Mouse (Mus musculus): Measurements from ENCODE around the gene Prkn. TPM values are rescaled to one million over a fixed set of nuclear protein-coding genes. Genes with fewer than 3 reads are reported as not detected.

The Prkn gene
- total RNA-seq (2012; rRNA removed): 1.6 and 1.7 TPM in 2 replicates

DNA sequence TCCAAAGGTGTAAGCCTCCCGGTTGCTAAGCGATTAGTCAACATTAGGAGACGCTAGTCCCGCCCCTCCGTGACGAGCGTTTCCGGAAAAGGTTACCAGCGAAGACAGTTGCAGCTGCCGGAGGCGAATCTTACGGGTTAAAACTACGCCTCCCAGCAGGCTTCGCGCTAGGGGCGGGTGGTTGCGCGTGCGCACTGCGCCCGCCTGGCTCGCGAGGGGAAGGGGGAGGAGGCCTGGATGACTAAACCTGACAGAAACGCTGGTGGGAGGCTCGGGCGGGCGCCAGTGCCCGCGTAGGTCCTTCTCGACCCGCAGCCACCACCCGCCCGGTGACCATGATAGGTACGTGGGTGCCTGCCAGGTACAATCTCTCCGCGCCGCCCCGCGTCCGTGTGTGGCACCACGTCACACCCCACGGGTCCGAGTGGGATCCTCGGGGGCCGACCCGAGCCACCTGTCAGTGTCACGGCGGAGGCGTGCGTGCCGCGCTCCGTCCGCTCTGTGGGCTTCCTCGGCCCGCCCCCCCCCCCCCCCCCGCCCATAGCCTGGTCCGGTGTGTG is at the start of gene Prkn, which contains the start of gene Pacrg:
TSS of gene Prkn (plus strand) at position 237 of the 560 bp plus-strand sequence.
TSS of gene Pacrg (minus strand) at position 164 of the 560 bp plus-strand sequence.
- H3K9ac ChIP-seq (ENCODE audit: insufficient read depth, low read depth, low read length, poor library complexity, severe bottlenecking): peak within 1 kb of the TSS; percentile 88
- peaks cover 0 to 4% of the 10 kb centered on the region in 2 experiments; a peak in 1 of 4 replicates for H3K4me1 ChIP-seq (ENCODE audit: control insufficient read depth in 2 of 2, insufficient read depth in 2 of 2, low read length in 2 of 2, poor library complexity in 1 of 2)
- peak within 1 kb of the TSS; percentile 66 to 81 for H3K4me3 ChIP-seq (ENCODE audit: insufficient read depth in 1 of 2, low read depth in 1 of 2, low read length in 2 of 2, poor library complexity in 1 of 2, severe bottlenecking in 1 of 2)
- DNase-seq (ENCODE audit: low read depth, low spot score): peak; percentile 98
- no peak within 1 kb of the TSS for H3K27ac ChIP-seq (ENCODE audit: insufficient read depth, low read depth, low read length, poor library complexity, severe bottlenecking)
- TF ChIP-seq HCFC1 (IDR thresholded peaks at IDR 0.05; ENCODE audit: borderline replicate concordance, insufficient read depth, low read length): peak; percentile 93
- no peak for TF ChIP-seq CHD2 (IDR thresholded peaks at IDR 0.05; ENCODE audit: low read depth, low read length)
- no peak for TF ChIP-seq MAFK (IDR thresholded peaks at IDR 0.05; ENCODE audit: insufficient read depth, low read depth, low read length)
- TF ChIP-seq ZNF384 (IDR thresholded peaks at IDR 0.05; ENCODE audit: low read depth, low read length): no peak
- TF ChIP-seq ZC3H11A (IDR thresholded peaks at IDR 0.05; ENCODE audit: borderline replicate concordance, low read depth, low read length): no peak
- no peaks in the 10 kb centered on the region for H3K36me3 ChIP-seq (ENCODE audit: control insufficient read depth, insufficient read depth, low read length, poor library complexity, severe bottlenecking)
- in situ Hi-C loops (cut with MboI; ENCODE audit: low sequenced_read_pairs in 2 of 2, unreplicated experiment in 2 of 2): no loop called here
- no peaks in the 10 kb centered on the region for H3K9me3 ChIP-seq (ENCODE audit: control insufficient read depth, insufficient read depth, low read depth, low read length)

DNA sequence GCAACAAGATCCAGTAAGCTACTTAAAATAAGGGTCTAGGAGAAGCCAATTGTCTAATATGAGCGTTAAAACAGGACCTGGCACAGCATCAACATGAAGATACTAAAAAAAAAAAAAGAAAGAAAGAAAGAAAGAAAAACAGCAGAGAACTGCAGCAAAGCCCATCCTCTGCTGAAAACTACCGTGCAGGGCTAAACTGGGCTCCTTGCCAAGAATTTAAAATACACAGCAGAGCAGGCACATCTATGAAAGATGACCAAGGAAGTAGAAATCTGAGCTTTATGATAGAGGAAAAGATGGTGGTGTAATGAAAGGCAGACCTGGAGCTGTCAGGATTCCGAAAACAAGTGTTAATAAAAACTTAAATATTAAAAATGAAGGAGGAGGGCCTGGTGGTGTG is 48.5 kb upstream of the Prkn start:
- Histone ChIP-seq H3K27ac (ENCODE audit: insufficient read depth, low read depth, low read length, poor library complexity, severe bottlenecking) (no peak overlapping the region), H3K4me1 (ENCODE audit: control insufficient read depth in 2 of 2, insufficient read depth in 2 of 2, low read length in 2 of 2, poor library complexity in 1 of 2) (no peaks in the 10 kb centered on the region), H3K4me3 (ENCODE audit: insufficient read depth in 1 of 2, low read depth in 1 of 2, low read length in 2 of 2, poor library complexity in 1 of 2, severe bottlenecking in 1 of 2) (no peak overlapping the region), H3K9me3 (ENCODE audit: control insufficient read depth, insufficient read depth, low read depth, low read length) (no peaks in the 10 kb centered on the region), H3K9ac (ENCODE audit: insufficient read depth, low read depth, low read length, poor library complexity, severe bottlenecking) (no peak overlapping the region), H3K36me3 (ENCODE audit: control insufficient read depth, insufficient read depth, low read length, poor library complexity, severe bottlenecking) (no peaks in the 10 kb centered on the region)
- TF ChIP-seq MAFK (IDR thresholded peaks at IDR 0.05; ENCODE audit: insufficient read depth, low read depth, low read length): no peak
- TF ChIP-seq ZC3H11A (IDR thresholded peaks at IDR 0.05; ENCODE audit: borderline replicate concordance, low read depth, low read length): no peak
- TF ChIP-seq ZNF384 (IDR thresholded peaks at IDR 0.05; ENCODE audit: low read depth, low read length): no peak
- TF ChIP-seq CHD2 (IDR thresholded peaks at IDR 0.05; ENCODE audit: low read depth, low read length): no peak
- TF ChIP-seq HCFC1 (IDR thresholded peaks at IDR 0.05; ENCODE audit: borderline replicate concordance, insufficient read depth, low read length): no peak
- DNase-seq (ENCODE audit: low read depth, low spot score): no peak
- in situ Hi-C loops (cut with MboI; ENCODE audit: low sequenced_read_pairs in 2 of 2, unreplicated experiment in 2 of 2): no loop called here

DNA sequence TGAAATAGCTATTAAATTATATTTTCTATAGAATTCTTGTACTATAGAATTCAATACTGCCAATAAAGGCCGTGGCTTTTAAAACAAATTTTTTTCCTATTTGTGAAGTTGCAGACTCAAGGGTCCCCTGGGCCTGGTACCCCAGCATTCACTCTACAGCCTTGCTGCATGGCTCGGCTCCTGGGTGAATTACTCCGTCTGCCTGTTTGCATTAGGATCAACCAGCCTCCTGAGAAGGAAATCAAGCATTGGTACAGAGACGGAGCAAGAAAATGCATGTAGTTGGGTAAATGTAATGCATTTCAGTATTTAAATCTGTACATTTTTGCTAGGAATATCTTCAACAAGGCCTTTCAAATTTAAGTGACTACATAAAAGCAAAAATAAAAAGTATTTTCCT is 33.5 kb upstream of the Prkn start:
- Histone ChIP-seq H3K4me3 (ENCODE audit: insufficient read depth in 1 of 2, low read depth in 1 of 2, low read length in 2 of 2, poor library complexity in 1 of 2, severe bottlenecking in 1 of 2) (no peak overlapping the region), H3K36me3 (ENCODE audit: control insufficient read depth, insufficient read depth, low read length, poor library complexity, severe bottlenecking) (no peaks in the 10 kb centered on the region), H3K9ac (ENCODE audit: insufficient read depth, low read depth, low read length, poor library complexity, severe bottlenecking) (no peak overlapping the region), H3K9me3 (ENCODE audit: control insufficient read depth, insufficient read depth, low read depth, low read length) (no peaks in the 10 kb centered on the region), H3K27ac (ENCODE audit: insufficient read depth, low read depth, low read length, poor library complexity, severe bottlenecking) (no peak overlapping the region), H3K4me1 (ENCODE audit: control insufficient read depth in 2 of 2, insufficient read depth in 2 of 2, low read length in 2 of 2, poor library complexity in 1 of 2) (no peaks in the 10 kb centered on the region)
- no peak for DNase-seq (ENCODE audit: low read depth, low spot score)
- no peak for TF ChIP-seq CHD2 (IDR thresholded peaks at IDR 0.05; ENCODE audit: low read depth, low read length)
- in situ Hi-C loops (cut with MboI; ENCODE audit: low sequenced_read_pairs in 2 of 2, unreplicated experiment in 2 of 2): no loop called here

DNA sequence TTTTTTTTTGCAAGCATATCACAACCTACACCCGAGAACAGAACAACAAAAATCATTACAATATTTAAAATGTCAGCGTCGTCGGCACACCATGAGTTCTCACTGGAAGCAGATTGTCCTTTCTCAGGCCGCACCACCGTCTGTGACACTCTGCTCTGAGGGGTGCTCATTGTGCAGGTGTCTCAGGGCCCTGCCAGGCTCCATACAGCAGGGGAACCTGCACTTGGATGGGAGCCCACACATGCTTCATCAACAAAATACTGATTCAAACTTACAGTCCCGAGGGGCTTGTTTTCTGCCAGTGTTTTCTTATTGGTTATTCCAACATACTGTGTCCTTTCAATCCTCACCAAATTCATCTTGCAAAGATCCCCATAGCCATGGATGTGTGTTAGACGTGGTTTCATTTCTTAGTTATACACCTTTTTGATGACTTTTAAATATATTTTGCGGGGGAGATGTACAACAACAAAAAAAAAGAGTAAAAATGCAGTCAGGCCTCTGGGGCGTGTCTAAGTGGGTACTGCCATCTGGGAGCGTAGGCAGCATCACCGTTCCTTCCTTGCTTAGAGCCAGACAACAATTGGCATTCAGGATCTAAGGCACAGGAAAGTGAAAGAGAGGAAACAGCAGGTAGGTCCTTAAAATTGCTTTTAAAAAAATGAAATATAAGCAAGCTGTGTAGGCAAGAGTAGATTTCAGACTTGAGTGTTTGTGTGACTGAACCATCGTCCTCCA is 32.8 kb upstream of the Prkn start:
- Histone ChIP-seq H3K4me1 (ENCODE audit: control insufficient read depth in 2 of 2, insufficient read depth in 2 of 2, low read length in 2 of 2, poor library complexity in 1 of 2) (no peaks in the 10 kb centered on the region), H3K9ac (ENCODE audit: insufficient read depth, low read depth, low read length, poor library complexity, severe bottlenecking) (no peak overlapping the region), H3K36me3 (ENCODE audit: control insufficient read depth, insufficient read depth, low read length, poor library complexity, severe bottlenecking) (no peaks in the 10 kb centered on the region), H3K4me3 (ENCODE audit: insufficient read depth in 1 of 2, low read depth in 1 of 2, low read length in 2 of 2, poor library complexity in 1 of 2, severe bottlenecking in 1 of 2) (no peak overlapping the region), H3K27ac (ENCODE audit: insufficient read depth, low read depth, low read length, poor library complexity, severe bottlenecking) (no peak overlapping the region), H3K9me3 (ENCODE audit: control insufficient read depth, insufficient read depth, low read depth, low read length) (no peaks in the 10 kb centered on the region)
- no peak for DNase-seq (ENCODE audit: low read depth, low spot score)
- TF ChIP-seq HCFC1 (IDR thresholded peaks at IDR 0.05; ENCODE audit: borderline replicate concordance, insufficient read depth, low read length) (no peak), ZNF384 (IDR thresholded peaks at IDR 0.05; ENCODE audit: low read depth, low read length) (no peak), ZC3H11A (IDR thresholded peaks at IDR 0.05; ENCODE audit: borderline replicate concordance, low read depth, low read length) (no peak), CHD2 (IDR thresholded peaks at IDR 0.05; ENCODE audit: low read depth, low read length) (no peak), MAFK (IDR thresholded peaks at IDR 0.05; ENCODE audit: insufficient read depth, low read depth, low read length) (no peak)
- in situ Hi-C loops (cut with MboI; ENCODE audit: low sequenced_read_pairs in 2 of 2, unreplicated experiment in 2 of 2): no loop called here
